Mouse (Mus musculus): ENCODE measurements around the gene Plekhg5.

GRCm38 (mm10) chr4:152032922-152033321 lies 39.4 kb upstream of the Plekhg5 start:
- TF ChIP-seq CTCF (IDR thresholded peaks at IDR 0.05) (no peak), POLR2A (IDR thresholded peaks at IDR 0.05; ENCODE audit: insufficient read depth, low read depth, low read length) (no peak)
